Mouse (Mus musculus): ENCODE data around the gene Fam69a.
"Not testable (repeated sequence)": the region's sequence is repeated elsewhere in the genome, so short reads cannot be mapped to it uniquely, and the experiment has no call there.

Gene Fam69a

GRCm38 (mm10) chr5:107900206-107901013 is 86.5 kb downstream of the Fam69a start, which contains the start of gene Rpl5:
TSS of gene Rpl5 (plus strand) at chr5:107900502.
- peak; percentile 94 to 97 for DNase-seq

GRCm38 (mm10) chr5:107896265-107896664 is 90.6 kb downstream of the Fam69a start:
- no peak for DNase-seq

DNA sequence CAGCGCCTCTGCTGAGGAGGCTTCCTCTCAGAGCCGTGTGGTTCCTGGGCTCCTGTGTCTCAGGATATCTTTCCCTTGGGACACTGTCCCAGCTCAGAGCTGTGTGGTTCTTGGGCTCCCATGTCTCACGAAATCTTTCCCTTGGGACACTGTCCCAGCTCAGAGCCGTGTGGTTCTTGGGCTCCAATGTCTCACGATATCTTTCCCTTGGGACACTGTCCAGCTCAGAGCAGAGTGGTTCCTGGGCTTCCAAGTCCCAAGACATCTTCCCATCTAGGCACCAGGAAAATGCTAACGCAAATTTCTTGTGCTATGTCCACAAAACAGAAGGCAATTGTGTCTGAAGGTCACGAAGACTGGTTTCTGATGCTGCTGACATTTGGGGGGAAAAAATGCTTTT is 92.2 kb downstream of the Fam69a start:
- no peak for DNase-seq

DNA sequence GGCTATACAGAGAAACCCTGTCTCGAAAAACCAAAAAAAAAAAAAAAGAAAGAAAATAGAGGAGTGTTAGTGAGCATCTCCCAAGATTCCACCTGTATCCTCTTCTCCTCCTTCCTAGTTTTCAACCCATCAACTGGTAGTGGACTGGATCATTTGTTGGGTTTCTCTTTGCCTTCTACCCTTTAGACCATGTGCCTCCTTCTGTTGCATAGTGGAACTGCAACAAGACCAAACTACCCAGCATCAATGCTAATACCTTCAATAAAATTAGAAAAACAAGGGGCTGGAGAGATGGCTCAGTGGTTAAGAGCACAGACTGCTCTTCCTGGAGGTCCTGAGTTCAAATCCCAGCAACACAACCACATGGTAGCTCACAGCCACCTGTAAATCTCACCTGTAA is 95.4 kb downstream of the Fam69a start:
- not testable (repeated sequence) for DNase-seq

DNA sequence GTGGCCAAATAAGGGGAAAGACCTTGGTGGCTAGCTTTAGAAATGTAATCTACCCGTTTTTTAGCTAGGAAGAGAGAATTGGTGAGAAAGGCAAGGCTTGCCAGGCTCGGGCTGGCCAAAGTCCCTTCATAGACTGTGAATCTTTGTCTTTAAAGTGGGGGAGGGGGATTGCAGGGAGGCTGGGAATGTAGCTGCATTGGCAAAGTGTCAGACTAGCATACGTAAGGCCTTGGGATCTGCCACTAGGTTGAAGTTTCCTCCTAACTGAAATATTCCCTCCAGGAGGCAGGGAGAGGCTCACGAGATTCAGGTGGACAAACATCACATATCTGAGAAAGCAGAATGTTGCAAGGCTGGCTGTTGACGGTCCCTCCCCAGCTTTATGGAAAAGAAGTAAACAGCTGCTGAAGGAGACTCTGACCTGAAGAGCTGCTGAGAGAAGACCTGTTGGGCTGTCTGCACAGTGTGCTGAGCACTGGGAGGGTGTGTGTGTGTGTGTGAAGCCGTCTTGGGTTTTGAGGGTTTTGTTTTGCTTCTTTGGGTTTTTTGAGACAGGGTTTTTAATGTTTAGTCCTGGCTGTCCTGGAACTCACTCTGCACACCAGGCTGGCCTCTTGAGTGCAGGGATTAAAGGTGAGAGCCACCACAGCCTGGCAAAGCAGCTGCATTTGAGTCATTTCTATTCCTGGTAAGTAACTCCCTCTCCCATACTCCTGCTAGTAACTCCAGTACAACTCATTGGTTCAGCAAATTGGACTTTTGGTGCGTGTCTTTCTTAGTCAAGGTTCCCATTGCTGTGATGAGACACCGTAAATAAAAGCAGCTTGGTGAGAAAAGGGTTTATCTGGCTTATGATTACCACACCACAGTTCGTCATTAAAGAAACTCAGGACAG is 96.6 kb downstream of the Fam69a start:
- DNase-seq, result peak; percentile 86 to 91

- DNase-seq, result peak; percentile 81 to 90
These were observed 106.2 kb downstream of the Fam69a start for GRCm38 (mm10) chr5:107880710-107881109.

DNA sequence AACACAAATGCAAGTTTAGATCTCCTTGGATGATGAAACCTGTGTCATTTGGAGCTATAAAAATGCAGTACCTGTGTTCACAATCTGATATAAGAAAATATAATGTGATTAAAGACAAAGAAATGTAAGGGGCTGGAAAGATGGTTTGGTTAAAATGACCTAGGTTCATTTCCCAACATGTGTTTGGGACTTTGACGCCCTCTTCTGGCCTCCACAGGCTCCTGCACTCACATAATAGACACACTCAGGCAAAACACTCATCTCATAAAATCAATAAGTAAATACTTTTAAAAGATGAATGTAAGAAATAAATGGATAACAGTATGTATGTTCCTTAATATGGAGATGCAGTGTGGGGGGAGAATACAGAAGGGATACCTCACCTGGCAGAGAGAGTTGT is 109.8 kb downstream of the Fam69a start:
- DNase-seq, result no peak

GRCm38 (mm10) chr5:107875261-107875611 is 111.6 kb downstream of the Fam69a start:
- peak; percentile 35 to 75 for DNase-seq

- peak in 1 of 2 experiments; percentile 45 for DNase-seq
These were observed 112.2 kb downstream of the Fam69a start, which contains the start of gene Evi5 for GRCm38 (mm10) chr5:107874561-107875260. TSS of gene Evi5 (minus strand) at chr5:107875107.

DNA sequence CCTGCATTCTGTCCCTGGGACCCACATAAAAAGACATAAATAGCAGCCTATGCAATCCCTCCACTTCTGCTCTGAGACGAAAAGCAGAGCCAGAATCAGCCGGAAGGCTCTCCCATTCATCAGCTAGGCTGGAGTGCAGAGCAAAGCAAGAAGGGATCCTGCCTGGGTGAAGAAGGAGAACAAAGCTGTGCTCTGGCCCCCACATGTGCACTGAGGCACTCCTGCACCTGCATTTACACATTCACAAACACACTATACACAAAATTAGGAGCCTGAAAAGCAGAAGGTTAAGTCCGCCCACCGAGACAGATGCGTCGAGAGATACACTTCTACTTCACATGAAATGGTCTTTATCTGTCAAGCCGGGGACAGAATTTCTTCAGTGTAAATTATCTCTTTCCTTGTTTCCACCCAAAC is 113.0 kb downstream of the Fam69a start:
- no peak for DNase-seq

- DNase-seq, result no peak
These were observed 113.6 kb downstream of the Fam69a start for GRCm38 (mm10) chr5:107873330-107873729.

GRCm38 (mm10) chr5:107869701-107870100 is 117.2 kb downstream of the Fam69a start:
- DNase-seq, result no peak

GRCm38 (mm10) chr5:107868905-107869424 is 117.9 kb downstream of the Fam69a start:
- DNase-seq, result peak; percentile 95 to 96

DNA sequence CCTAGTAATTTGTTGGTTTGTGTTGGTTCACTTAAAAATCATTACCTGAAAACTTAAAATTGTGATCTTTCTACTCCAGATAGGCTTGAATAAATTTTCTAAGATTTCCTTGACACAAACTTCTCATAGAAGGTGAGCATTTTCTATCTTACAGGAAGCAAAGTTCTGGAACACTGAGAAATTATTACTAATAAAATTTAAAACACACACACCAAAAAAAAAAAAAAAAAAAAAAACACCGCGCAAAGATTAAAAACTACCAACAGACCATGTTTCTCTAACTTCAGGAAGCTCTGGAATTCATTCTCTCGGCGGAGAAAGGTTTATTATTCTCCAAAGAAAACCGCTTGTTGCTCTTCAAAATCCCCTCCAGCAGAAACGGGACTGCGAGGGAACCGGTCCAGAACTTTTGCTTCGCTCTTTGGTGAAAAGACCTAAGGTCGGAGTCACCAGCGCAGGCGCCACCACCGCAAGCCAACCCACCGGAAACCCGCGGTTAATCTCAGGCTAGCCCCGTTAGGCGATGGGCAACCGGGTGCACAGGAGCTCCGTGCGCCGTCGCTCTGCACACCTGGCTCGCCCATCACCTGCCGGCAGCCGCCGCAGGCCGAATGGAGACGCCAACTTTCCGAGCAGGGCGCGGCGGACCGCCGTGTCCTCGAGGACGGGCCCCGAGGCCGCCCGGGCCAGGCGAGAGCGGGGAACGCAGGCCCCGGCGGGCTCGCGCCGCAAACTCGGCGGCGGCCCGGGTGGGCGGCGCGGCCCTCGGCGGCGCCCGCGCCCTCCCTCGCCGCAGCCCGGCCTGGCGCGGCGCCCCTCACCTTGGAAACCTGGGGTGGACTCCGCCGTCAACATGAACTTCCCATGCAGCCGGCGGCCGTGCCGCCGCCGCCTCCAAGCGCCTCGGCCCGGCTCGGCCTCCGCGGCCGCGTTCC is 118.6 kb downstream of the Fam69a start:
- peak; percentile 65 to 77 for DNase-seq

GRCm38 (mm10) chr5:107866127-107867126 is 120.5 kb downstream of the Fam69a start:
- no peak for DNase-seq

- DNase-seq, result no peak
These were observed 122.9 kb downstream of the Fam69a start for GRCm38 (mm10) chr5:107863971-107864370.

- no peak for DNase-seq
These were observed 127.9 kb downstream of the Fam69a start for GRCm38 (mm10) chr5:107858963-107859362.

Data from kidney, adult 8-10 months (tissue).